ENCODE assay signal across 10 mouse cellular contexts in the genomic region with DNA sequence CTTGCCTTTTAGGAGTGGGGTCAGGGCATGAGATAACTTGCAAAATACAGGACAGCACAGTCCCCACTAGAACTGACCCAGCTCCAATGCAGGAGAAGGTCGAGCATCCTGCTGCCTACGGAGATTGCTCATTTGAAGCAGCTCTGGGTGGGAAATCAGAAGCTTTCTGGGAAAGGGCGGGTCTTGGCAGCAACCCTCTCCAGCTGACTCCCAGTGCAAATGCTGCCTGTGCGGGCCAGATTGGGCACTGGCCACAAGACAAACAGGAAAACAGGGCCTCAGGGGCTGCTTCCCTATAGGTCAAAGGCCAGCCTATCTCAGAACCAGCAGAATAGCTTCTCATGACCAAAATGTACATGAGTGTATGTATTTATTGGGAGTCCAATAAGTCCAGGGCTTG. TPM values are rescaled to one million over a fixed set of nuclear protein-coding genes. Genes with fewer than 3 reads are reported as not detected.
DNase-seq lines count a peak whose midpoint lies in the region; ATAC-seq lines count a peak whose summit lies in the region.
"Had no signal": no experiment of that assay in that cellular context is flagged by ENCODE, and none has a peak within 500 bp of the region (broad histone marks: within the 10 kb centered on the region; RNA-seq: fewer than 3 reads in every experiment).

No protein-coding gene starts in this region.

- H3K4me3 ChIP-seq in embryonic facial prominence, embryonic 14.5 days (ENCODE audit: low read depth, low read length), result no peak overlapping the region
- H3K4me3 ChIP-seq in embryonic facial prominence, embryonic 10.5 days, result no peak overlapping the region
- H3K4me3 ChIP-seq in heart, embryonic 15.5 days, result no peak overlapping the region
- no peak overlapping the region for H3K4me3 ChIP-seq in lung, embryonic 15.5 days
- H3K4me3 ChIP-seq in midbrain, embryonic 10.5 days, result no peak overlapping the region
- H3K4me3 ChIP-seq in forebrain, embryonic 16.5 days (replicated peaks; ENCODE audit: low read length), result no peak overlapping the region
- H3K4me3 ChIP-seq: liver, embryonic 13.5 days had no signal

- DNase-seq in embryonic facial prominence, embryonic 14.5 days (ENCODE audit: low spot score), result peak; percentile 35
- DNase-seq in embryonic facial prominence, embryonic 10.5 days (ENCODE audit: low spot score), result no peak
- peak; percentile 77 for DNase-seq in adipocyte (ENCODE audit: low spot score)
- no peak for DNase-seq in midbrain, embryonic 10.5 days (ENCODE audit: low spot score)
- no peak for DNase-seq in cerebellum, adult 9-10 months
- DNase-seq: liver, embryonic 13.5 days had no signal

- H3K9ac ChIP-seq in embryonic facial prominence, embryonic 14.5 days (ENCODE audit: low read depth, low read length), result no peak overlapping the region
- H3K9ac ChIP-seq in heart, embryonic 15.5 days, result no peak overlapping the region
- H3K9ac ChIP-seq in lung, embryonic 15.5 days, result no peak overlapping the region
- H3K9ac ChIP-seq in forebrain, embryonic 16.5 days (replicated peaks; ENCODE audit: low read depth, low read length), result no peak overlapping the region
- H3K9ac ChIP-seq: liver, embryonic 13.5 days had no signal

- whole genome bisulfite sequencing in embryonic facial prominence, embryonic 14.5 days, result 71% methylated on average over 4 of the region's 4 CpGs
- 52% methylated on average over 4 of the region's 4 CpGs for WGBS in embryonic facial prominence, embryonic 10.5 days
- WGBS in heart, embryonic 15.5 days, result 46% methylated on average over 4 of the region's 4 CpGs
- 49% methylated on average over 4 of the region's 4 CpGs for WGBS in lung, embryonic 15.5 days
- 75% methylated on average over 4 of the region's 4 CpGs for WGBS in midbrain, embryonic 10.5 days
- 65% methylated on average over 4 of the region's 4 CpGs for WGBS in forebrain, embryonic 16.5 days

- H3K27ac ChIP-seq in embryonic facial prominence, embryonic 14.5 days (replicated peaks; ENCODE audit: low read depth, low read length), result no peak overlapping the region
- H3K27ac ChIP-seq in embryonic facial prominence, embryonic 10.5 days (replicated peaks), result no peak overlapping the region
- no peak overlapping the region; the same call in none of the 2 replicates for H3K27ac ChIP-seq in heart, embryonic 15.5 days
- no peak overlapping the region for H3K27ac ChIP-seq in lung, embryonic 15.5 days
- no peak overlapping the region for H3K27ac ChIP-seq in midbrain, embryonic 10.5 days (replicated peaks)
- H3K27ac ChIP-seq in forebrain, embryonic 16.5 days (ENCODE audit: low read length), result no peak overlapping the region
- H3K27ac ChIP-seq: liver, embryonic 13.5 days had no signal

- 0 out of 2 replicates have a peak, but pooled peaks cover 4% of the 10 kb centered on the region for H3K4me1 ChIP-seq in embryonic facial prominence, embryonic 14.5 days (ENCODE audit: control insufficient read depth, insufficient read depth, low read length)
- peaks cover 28% of the 10 kb centered on the region for H3K4me1 ChIP-seq in embryonic facial prominence, embryonic 10.5 days
- peaks cover 12% of the 10 kb centered on the region for H3K4me1 ChIP-seq in heart, embryonic 15.5 days (replicated peaks)
- peaks cover 21% of the 10 kb centered on the region for H3K4me1 ChIP-seq in lung, embryonic 15.5 days
- peaks cover 6% of the 10 kb centered on the region; the same call in 1 of the 2 replicates for H3K4me1 ChIP-seq in midbrain, embryonic 10.5 days
- peaks cover 6% of the 10 kb centered on the region; the same call in 1 of the 2 replicates for H3K4me1 ChIP-seq in forebrain, embryonic 16.5 days (replicated peaks; ENCODE audit: control insufficient read depth, insufficient read depth, low read length)

- ATAC-seq in embryonic facial prominence, embryonic 14.5 days (ENCODE audit: low read depth), result no peak
- peak; percentile 54; the same call in 1 of the 2 replicates for ATAC-seq in heart, embryonic 15.5 days (replicated peaks; ENCODE audit: insufficient number of reproducible peaks, insufficient read depth, low FRiP score, low read depth)
- peak; percentile 12; the same call in 1 of the 2 replicates for ATAC-seq in lung, embryonic 15.5 days (ENCODE audit: borderline replicate concordance, extremely low read depth, low FRiP score, low TSS enrichment)
- ATAC-seq in forebrain, embryonic 16.5 days, result no peak
- ATAC-seq: inflammation-experienced regulatory T-cells, adult 6 months had no signal

- H3K27me3 ChIP-seq in embryonic facial prominence, embryonic 14.5 days (replicated peaks; ENCODE audit: control insufficient read depth, insufficient read depth, low read length), result peaks cover 13% of the 10 kb centered on the region
- H3K27me3 ChIP-seq in embryonic facial prominence, embryonic 10.5 days (replicated peaks; ENCODE audit: low read depth, poor library complexity, severe bottlenecking), result peaks cover 30% of the 10 kb centered on the region
- peaks cover 17% of the 10 kb centered on the region for H3K27me3 ChIP-seq in heart, embryonic 15.5 days
- peaks cover 17% of the 10 kb centered on the region for H3K27me3 ChIP-seq in lung, embryonic 15.5 days
- H3K27me3 ChIP-seq in midbrain, embryonic 10.5 days (ENCODE audit: low read depth, poor library complexity, severe bottlenecking), result peaks cover 30% of the 10 kb centered on the region
- peaks cover 3% of the 10 kb centered on the region; the same call in 1 of the 2 replicates for H3K27me3 ChIP-seq in forebrain, embryonic 16.5 days (replicated peaks; ENCODE audit: control insufficient read depth, insufficient read depth, low read length)

- H3K36me3 ChIP-seq in embryonic facial prominence, embryonic 14.5 days (ENCODE audit: control insufficient read depth, insufficient read depth, low read length), result no peaks in the 10 kb centered on the region
- H3K36me3 ChIP-seq in embryonic facial prominence, embryonic 10.5 days (replicated peaks), result no peaks in the 10 kb centered on the region
- no peaks in the 10 kb centered on the region for H3K36me3 ChIP-seq in heart, embryonic 15.5 days
- no peaks in the 10 kb centered on the region for H3K36me3 ChIP-seq in lung, embryonic 15.5 days
- no peaks in the 10 kb centered on the region for H3K36me3 ChIP-seq in midbrain, embryonic 10.5 days
- H3K36me3 ChIP-seq in forebrain, embryonic 16.5 days (ENCODE audit: control insufficient read depth, insufficient read depth), result no peaks in the 10 kb centered on the region
- H3K36me3 ChIP-seq: liver, embryonic 13.5 days had no signal

- H3K4me2 ChIP-seq in embryonic facial prominence, embryonic 14.5 days (ENCODE audit: low read depth, low read length), result no peak overlapping the region
- H3K4me2 ChIP-seq in heart, embryonic 15.5 days, result no peak overlapping the region
- H3K4me2 ChIP-seq in lung, embryonic 15.5 days, result no peak overlapping the region
- H3K4me2 ChIP-seq in forebrain, embryonic 16.5 days (ENCODE audit: low read length), result no peak overlapping the region
- H3K4me2 ChIP-seq: liver, embryonic 13.5 days had no signal

- no peaks in the 10 kb centered on the region for H3K9me3 ChIP-seq in embryonic facial prominence, embryonic 14.5 days (ENCODE audit: control insufficient read depth, low read length)
- H3K9me3 ChIP-seq in embryonic facial prominence, embryonic 10.5 days, result no peaks in the 10 kb centered on the region
- H3K9me3 ChIP-seq in heart, embryonic 15.5 days (replicated peaks), result no peaks in the 10 kb centered on the region
- no peaks in the 10 kb centered on the region for H3K9me3 ChIP-seq in lung, embryonic 15.5 days
- no peaks in the 10 kb centered on the region for H3K9me3 ChIP-seq in midbrain, embryonic 10.5 days (replicated peaks)
- H3K9me3 ChIP-seq in forebrain, embryonic 16.5 days (ENCODE audit: control insufficient read depth, low read length), result no peaks in the 10 kb centered on the region
- H3K9me3 ChIP-seq: liver, embryonic 13.5 days had no signal

RNA-seq across cellular contexts. Expression of a gene that starts 32.8 kb away (rescaled TPM):
- polyA plus RNA-seq in embryonic facial prominence, embryonic 14.5 days (2014; fragmentation: Nextera tagmentation; extraction: Ambion mirVana), result 7.5 and 7.8 TPM in 2 replicates
- 1.2 and 1.4 TPM in 2 replicates for polyA plus RNA-seq in embryonic facial prominence, embryonic 10.5 days (2016; fragmentation: Nextera tagmentation; extraction: Ambion mirVana)
- polyA plus RNA-seq in heart, embryonic 15.5 days (2015; fragmentation: Nextera tagmentation; extraction: Ambion mirVana), result 4.3 and 6.7 TPM in 2 replicates
- 6.6 and 7.6 TPM in 2 replicates for polyA plus RNA-seq in lung, embryonic 15.5 days (2015; fragmentation: Nextera tagmentation; extraction: Ambion mirVana)
- polyA plus RNA-seq in midbrain, embryonic 10.5 days (2016; fragmentation: Nextera tagmentation; extraction: Ambion mirVana), result 1.3 and 1.9 TPM in 2 replicates
- 2.3 and 2.5 TPM in 2 replicates for polyA plus RNA-seq in forebrain, embryonic 16.5 days (2015; fragmentation: Nextera tagmentation; extraction: Ambion mirVana)

RNA-seq across cellular contexts. Expression of a gene that starts 53.1 kb away (rescaled TPM):
- polyA plus RNA-seq in embryonic facial prominence, embryonic 14.5 days (2014; fragmentation: Nextera tagmentation; extraction: Ambion mirVana), result 9.5 and 10.8 TPM in 2 replicates
- polyA plus RNA-seq in embryonic facial prominence, embryonic 10.5 days (2016; fragmentation: Nextera tagmentation; extraction: Ambion mirVana), result 9.5 and 13.9 TPM in 2 replicates
- polyA plus RNA-seq in heart, embryonic 15.5 days (2015; fragmentation: Nextera tagmentation; extraction: Ambion mirVana), result 4.2 and 4.9 TPM in 2 replicates
- polyA plus RNA-seq in lung, embryonic 15.5 days (2015; fragmentation: Nextera tagmentation; extraction: Ambion mirVana), result 7.0 and 7.4 TPM in 2 replicates
- polyA plus RNA-seq in midbrain, embryonic 10.5 days (2016; fragmentation: Nextera tagmentation; extraction: Ambion mirVana), result 12.7 and 15.7 TPM in 2 replicates
- 18.9 and 21.0 TPM in 2 replicates for polyA plus RNA-seq in forebrain, embryonic 16.5 days (2015; fragmentation: Nextera tagmentation; extraction: Ambion mirVana)

Comparison
In these comparisons a context has a peak if more than half of its experiments do, and no peak if none do; other contexts are left out.
1. DNase-seq: peak in embryonic facial prominence, embryonic 14.5 days (single experiment) and adipocyte (single experiment); none in embryonic facial prominence, embryonic 10.5 days (single experiment), midbrain, embryonic 10.5 days (single experiment) and cerebellum, adult 9-10 months (single experiment).
2. ATAC-seq: peak in heart, embryonic 15.5 days (single experiment) and lung, embryonic 15.5 days (single experiment); none in embryonic facial prominence, embryonic 14.5 days (single experiment) and forebrain, embryonic 16.5 days (single experiment).